Comparison of ENCODE assay signal across 12 mouse cellular contexts in the genomic region with DNA sequence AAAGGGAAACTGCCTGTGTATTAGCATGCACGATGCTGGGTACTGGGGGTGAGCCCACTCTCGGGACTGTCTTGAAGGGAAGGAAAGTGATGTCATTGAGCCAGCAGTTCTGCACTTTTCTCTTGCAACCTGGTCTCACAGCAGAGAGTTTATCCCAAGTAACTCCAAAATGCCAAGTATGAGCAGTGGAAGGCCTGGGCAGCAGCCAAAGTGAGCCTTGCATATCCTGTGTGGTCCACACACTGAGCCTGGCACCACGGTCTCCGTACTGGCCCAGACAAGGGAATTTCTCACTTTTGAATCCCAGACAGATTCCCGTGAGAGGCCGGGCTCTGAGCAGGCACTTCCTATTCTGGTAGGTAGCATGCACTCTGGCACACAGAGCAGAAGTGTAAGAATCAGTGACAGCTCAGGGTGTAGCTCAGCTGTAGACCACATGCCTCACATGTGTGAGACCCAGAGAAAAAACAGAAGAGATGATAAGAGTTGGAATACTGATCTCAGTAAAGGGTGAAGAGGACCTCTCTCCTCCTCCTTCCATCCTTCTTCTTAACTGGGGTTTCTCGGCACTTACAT.
A peak's percentile ranks its signal among the peaks of the same experiment; 100 is the strongest.
DNase-seq lines count a peak whose midpoint lies in the region; ATAC-seq and TF ChIP-seq lines count a peak whose summit lies in the region.
"Had no signal": no experiment of that assay in that cellular context is flagged by ENCODE, and none has a peak within 500 bp of the region (broad histone marks: within the 10 kb centered on the region; RNA-seq: fewer than 3 reads in every experiment).

No protein-coding gene starts in this region.

- 48% methylated on average over 7 of the region's 7 CpGs for WGBS in heart, embryonic 11.5 days (ENCODE audit: insufficient replicate concordance)
- 52% methylated on average over 7 of the region's 7 CpGs for WGBS in limb, embryonic 14.5 days
- WGBS in limb, embryonic 10.5 days: 86% methylated on average over 7 of the region's 7 CpGs
- WGBS in forebrain, embryonic 16.5 days: 32% methylated on average over 7 of the region's 7 CpGs

- H3K9me3 ChIP-seq in heart, embryonic 11.5 days (replicated peaks; ENCODE audit: control insufficient read depth, low read length): no peaks in the 10 kb centered on the region
- H3K9me3 ChIP-seq in limb, embryonic 14.5 days (ENCODE audit: control insufficient read depth, low read length): no peaks in the 10 kb centered on the region
- no peaks in the 10 kb centered on the region for H3K9me3 ChIP-seq in limb, embryonic 10.5 days (replicated peaks)
- H3K9me3 ChIP-seq in forebrain, embryonic 16.5 days (ENCODE audit: control insufficient read depth, low read length): no peaks in the 10 kb centered on the region
- H3K9me3 ChIP-seq: embryonic facial prominence, embryonic 13.5 days; liver, embryonic 12.5 days; neural tube, embryonic 13.5 days had no signal

- H3K36me3 ChIP-seq in heart, embryonic 11.5 days (ENCODE audit: control insufficient read depth, insufficient read depth, low read length): no peaks in the 10 kb centered on the region
- H3K36me3 ChIP-seq in limb, embryonic 14.5 days (ENCODE audit: control insufficient read depth, insufficient read depth, low read length): no peaks in the 10 kb centered on the region
- H3K36me3 ChIP-seq in limb, embryonic 10.5 days: no peaks in the 10 kb centered on the region
- H3K36me3 ChIP-seq in forebrain, embryonic 16.5 days (ENCODE audit: control insufficient read depth, insufficient read depth): no peaks in the 10 kb centered on the region
- H3K36me3 ChIP-seq: embryonic facial prominence, embryonic 13.5 days; liver, embryonic 12.5 days; neural tube, embryonic 13.5 days had no signal

- no peak for DNase-seq in heart, adult 18-20 months
- no peak for DNase-seq in limb, embryonic 14.5 days (ENCODE audit: low spot score)
- no peak for DNase-seq in limb, embryonic 10.5 days (ENCODE audit: low spot score)
- peak; percentile 25 for DNase-seq in NIH3T3 (ENCODE audit: low read depth)
- no peak for DNase-seq in gastrocnemius, postnatal 4 days (ENCODE audit: low spot score in 2 of 2)
- no peak for DNase-seq in kidney, postnatal 14 days
- DNase-seq: kidney, postnatal 36 days had no signal

- H3K4me3 ChIP-seq in heart, embryonic 11.5 days (ENCODE audit: low read depth, low read length): no peak overlapping the region
- H3K4me3 ChIP-seq in limb, embryonic 14.5 days (replicated peaks; ENCODE audit: low read length): no peak overlapping the region
- H3K4me3 ChIP-seq in limb, embryonic 10.5 days: no peak overlapping the region
- H3K4me3 ChIP-seq in forebrain, embryonic 16.5 days (replicated peaks; ENCODE audit: low read length): no peak overlapping the region
- H3K4me3 ChIP-seq: embryonic facial prominence, embryonic 13.5 days; liver, embryonic 12.5 days; neural tube, embryonic 13.5 days had no signal

- no peak for TF ChIP-seq POLR2A in limb, embryonic 14.5 days (IDR thresholded peaks at IDR 0.05; ENCODE audit: borderline replicate concordance, extremely low read depth, insufficient read depth, insufficient read length)

- no peak overlapping the region for H3K4me2 ChIP-seq in heart, embryonic 11.5 days
- H3K4me2 ChIP-seq in limb, embryonic 14.5 days (replicated peaks; ENCODE audit: low read depth, low read length, severe bottlenecking): no peak overlapping the region
- H3K4me2 ChIP-seq in forebrain, embryonic 16.5 days (ENCODE audit: low read length): no peak overlapping the region
- H3K4me2 ChIP-seq: embryonic facial prominence, embryonic 13.5 days; liver, embryonic 12.5 days; neural tube, embryonic 13.5 days had no signal

- H3K9ac ChIP-seq in heart, embryonic 11.5 days (ENCODE audit: low read depth, low read length): no peak overlapping the region
- H3K9ac ChIP-seq in limb, embryonic 14.5 days (ENCODE audit: low read depth, low read length, severe bottlenecking): no peak overlapping the region
- H3K9ac ChIP-seq in forebrain, embryonic 16.5 days (replicated peaks; ENCODE audit: low read depth, low read length): no peak overlapping the region
- H3K9ac ChIP-seq: embryonic facial prominence, embryonic 13.5 days; liver, embryonic 12.5 days; neural tube, embryonic 13.5 days had no signal

- H3K27me3 ChIP-seq in heart, embryonic 11.5 days (ENCODE audit: control insufficient read depth, insufficient read depth, low read length): no peaks in the 10 kb centered on the region
- no peaks in the 10 kb centered on the region for H3K27me3 ChIP-seq in limb, embryonic 14.5 days (ENCODE audit: control insufficient read depth, insufficient read depth, low read length)
- H3K27me3 ChIP-seq in limb, embryonic 10.5 days (ENCODE audit: low read depth, poor library complexity, severe bottlenecking): no peaks in the 10 kb centered on the region
- no peaks in the 10 kb centered on the region for H3K27me3 ChIP-seq in forebrain, embryonic 16.5 days (replicated peaks; ENCODE audit: control insufficient read depth, insufficient read depth, low read length)
- H3K27me3 ChIP-seq: embryonic facial prominence, embryonic 13.5 days; liver, embryonic 12.5 days; neural tube, embryonic 13.5 days had no signal

- H3K27ac ChIP-seq in heart, embryonic 11.5 days (ENCODE audit: low read depth, low read length): 0 out of 2 replicates have a peak overlapping the region, but pooled peaks have one; percentile 24
- no peak overlapping the region for H3K27ac ChIP-seq in limb, embryonic 14.5 days (replicated peaks; ENCODE audit: low read depth, low read length)
- H3K27ac ChIP-seq in limb, embryonic 10.5 days: no peak overlapping the region; the same call in 1 of the 2 replicates
- no peak overlapping the region for H3K27ac ChIP-seq in forebrain, embryonic 16.5 days (ENCODE audit: low read length)
- H3K27ac ChIP-seq: embryonic facial prominence, embryonic 13.5 days; liver, embryonic 12.5 days; neural tube, embryonic 13.5 days had no signal

- H3K4me1 ChIP-seq in heart, embryonic 11.5 days (ENCODE audit: control insufficient read depth, insufficient read depth, low read length): no peaks in the 10 kb centered on the region
- peaks cover 9% of the 10 kb centered on the region for H3K4me1 ChIP-seq in limb, embryonic 14.5 days (ENCODE audit: control insufficient read depth, insufficient read depth, low read length)
- H3K4me1 ChIP-seq in limb, embryonic 10.5 days: peaks cover 23% of the 10 kb centered on the region
- peaks cover 16% of the 10 kb centered on the region for H3K4me1 ChIP-seq in forebrain, embryonic 16.5 days (replicated peaks; ENCODE audit: control insufficient read depth, insufficient read depth, low read length)

- ATAC-seq in heart, embryonic 11.5 days (replicated peaks; ENCODE audit: insufficient number of reproducible peaks, low FRiP score, low TSS enrichment): peak; percentile 50; the same call in 1 of the 2 replicates
- ATAC-seq in limb, embryonic 14.5 days (ENCODE audit: low FRiP score, low read depth): peak; percentile 48; the same call in 1 of the 2 replicates
- ATAC-seq in forebrain, embryonic 16.5 days: peak; percentile 75
- ATAC-seq: liver, embryonic 12.5 days had no signal
